Mouse (Mus musculus): ENCODE results near the gene Magix. TPM values are rescaled to one million over a fixed set of nuclear protein-coding genes. Genes with fewer than 3 reads are reported as not detected.

The Magix gene
- polyA plus RNA-seq (2012; rRNA removed): 0.29 and 0.52 TPM in 2 replicates

DNA sequence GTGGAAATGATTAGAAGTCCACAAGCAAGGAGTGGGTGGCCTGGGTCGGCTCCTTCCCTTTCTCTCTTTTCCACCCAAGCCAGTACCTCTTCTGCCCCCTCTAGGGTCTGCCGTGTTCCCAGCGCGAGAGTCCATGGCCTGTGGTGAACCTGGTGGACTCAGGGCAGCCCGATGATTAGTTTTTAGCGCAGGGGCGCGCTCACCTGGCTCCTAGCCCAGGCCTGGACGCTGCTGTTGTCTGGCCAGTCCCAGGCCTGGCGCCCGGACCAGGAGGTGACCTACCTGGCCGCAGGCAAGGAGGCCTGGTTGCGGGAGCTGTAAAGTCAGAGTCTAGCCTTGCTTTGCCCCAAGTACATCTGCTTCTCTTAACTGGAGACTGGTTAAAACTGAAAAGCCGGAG is at the start of gene Magix:
Gene Magix (minus strand): TSS at position 388 of the 400 bp plus-strand sequence.
- DNase-seq (ENCODE audit: low read depth in 1 of 2, low spot score in 2 of 2): no peak
- no peak for TF ChIP-seq CTCF (IDR thresholded peaks at IDR 0.05; ENCODE audit: extremely low read depth, insufficient read depth, insufficient read length, insufficient replicate concordance)
- no peak for TF ChIP-seq POLR2A (IDR thresholded peaks at IDR 0.05; ENCODE audit: low read depth, low read length)
- no peaks in the 10 kb centered on the region for H3K36me3 ChIP-seq (ENCODE audit: control insufficient read depth, insufficient read depth, low read length)
- no peaks in the 10 kb centered on the region; the same call in 1 of the 2 replicates for H3K4me1 ChIP-seq (ENCODE audit: control insufficient read depth, insufficient read depth, insufficient read length)
- WGBS: 79% methylated on average over 14 of the region's 14 CpGs
- H3K4me3 ChIP-seq (ENCODE audit: extremely low read depth, insufficient read depth, insufficient read length): no peak within 1 kb of the TSS
- no peak within 1 kb of the TSS for H3K27ac ChIP-seq (ENCODE audit: insufficient read depth, low read length)
- H3K27me3 ChIP-seq (ENCODE audit: control insufficient read depth, insufficient read depth, low read length): no peaks in the 10 kb centered on the region

- Histone ChIP-seq H3K4me1 (ENCODE audit: control insufficient read depth, insufficient read depth, insufficient read length) (no peaks in the 10 kb centered on the region), H3K4me3 (ENCODE audit: extremely low read depth, insufficient read depth, insufficient read length) (peak overlapping the region; percentile 59; the same call in 1 of the 2 replicates), H3K36me3 (ENCODE audit: control insufficient read depth, insufficient read depth, low read length) (peaks cover 6% of the 10 kb centered on the region), H3K27ac (ENCODE audit: insufficient read depth, low read length) (no peak overlapping the region), H3K27me3 (ENCODE audit: control insufficient read depth, insufficient read depth, low read length) (no peaks in the 10 kb centered on the region)
- no peak for TF ChIP-seq CTCF (IDR thresholded peaks at IDR 0.05; ENCODE audit: extremely low read depth, insufficient read depth, insufficient read length, insufficient replicate concordance)
- DNase-seq (ENCODE audit: low read depth in 1 of 2, low spot score in 2 of 2): no peak
- 47% methylated on average over 4 of the region's 4 CpGs for WGBS
Observed at GRCm38 (mm10) chrX:7728922-7729265, 47.8 kb upstream of the Magix start.

- DNase-seq (ENCODE audit: low read depth in 1 of 2, low spot score in 2 of 2): peak; percentile 70 to 73
- 23% methylated on average over 42 of the region's 42 CpGs for WGBS
- Histone ChIP-seq H3K36me3 (ENCODE audit: control insufficient read depth, insufficient read depth, low read length) (peaks cover 6% of the 10 kb centered on the region), H3K4me3 (ENCODE audit: extremely low read depth, insufficient read depth, insufficient read length) (peak within 1 kb of the TSS; percentile 59; the same call in 1 of the 2 replicates), H3K4me1 (ENCODE audit: control insufficient read depth, insufficient read depth, insufficient read length) (no peaks in the 10 kb centered on the region), H3K27me3 (ENCODE audit: control insufficient read depth, insufficient read depth, low read length) (no peaks in the 10 kb centered on the region), H3K27ac (ENCODE audit: insufficient read depth, low read length) (peak within 1 kb of the TSS; percentile 49)
- TF ChIP-seq CTCF (IDR thresholded peaks at IDR 0.05; ENCODE audit: extremely low read depth, insufficient read depth, insufficient read length, insufficient replicate concordance) (no peak), POLR2A (IDR thresholded peaks at IDR 0.05; ENCODE audit: low read depth, low read length) (peak; percentile 2; the same call in 1 of the 2 replicates)
Observed at GRCm38 (mm10) chrX:7728215-7728921, 47.3 kb upstream of the Magix start, which contains the start of gene Praf2. Praf2 (plus strand) TSS chrX:7728439.

DNA sequence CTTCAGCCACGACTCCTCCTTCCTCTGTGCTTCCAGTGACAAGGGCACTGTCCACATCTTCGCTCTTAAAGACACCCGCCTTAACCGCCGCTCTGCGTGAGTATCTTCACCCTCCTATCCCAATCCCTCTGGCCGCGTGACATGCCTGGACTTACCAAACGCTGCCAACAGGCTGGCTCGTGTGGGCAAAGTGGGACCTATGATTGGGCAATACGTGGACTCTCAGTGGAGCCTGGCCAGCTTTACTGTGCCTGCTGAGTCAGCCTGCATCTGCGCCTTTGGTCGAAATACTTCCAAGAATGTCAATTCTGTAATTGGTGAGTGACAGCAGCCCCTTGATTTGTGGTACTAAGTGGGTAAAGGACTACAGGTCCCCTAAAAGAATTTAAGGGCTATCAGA is 46.1 kb upstream of the Magix start:
- TF ChIP-seq CTCF (IDR thresholded peaks at IDR 0.05; ENCODE audit: extremely low read depth, insufficient read depth, insufficient read length, insufficient replicate concordance) (no peak), POLR2A (IDR thresholded peaks at IDR 0.05; ENCODE audit: low read depth, low read length) (no peak)
- no peaks in the 10 kb centered on the region for H3K27me3 ChIP-seq (ENCODE audit: control insufficient read depth, insufficient read depth, low read length)
- H3K4me1 ChIP-seq (ENCODE audit: control insufficient read depth, insufficient read depth, insufficient read length): no peaks in the 10 kb centered on the region
- H3K27ac ChIP-seq (ENCODE audit: insufficient read depth, low read length): no peak overlapping the region
- peaks cover 6% of the 10 kb centered on the region for H3K36me3 ChIP-seq (ENCODE audit: control insufficient read depth, insufficient read depth, low read length)
- no peak for DNase-seq (ENCODE audit: low read depth in 1 of 2, low spot score in 2 of 2)
- WGBS: 88% methylated on average over 13 of the region's 13 CpGs
- no peak overlapping the region for H3K4me3 ChIP-seq (ENCODE audit: extremely low read depth, insufficient read depth, insufficient read length)

- peaks cover 6% of the 10 kb centered on the region for H3K36me3 ChIP-seq (ENCODE audit: control insufficient read depth, insufficient read depth, low read length)
- 89% methylated on average over 12 of the region's 12 CpGs for WGBS
Observed at GRCm38 (mm10) chrX:7725841-7726240, 44.8 kb upstream of the Magix start.

DNA sequence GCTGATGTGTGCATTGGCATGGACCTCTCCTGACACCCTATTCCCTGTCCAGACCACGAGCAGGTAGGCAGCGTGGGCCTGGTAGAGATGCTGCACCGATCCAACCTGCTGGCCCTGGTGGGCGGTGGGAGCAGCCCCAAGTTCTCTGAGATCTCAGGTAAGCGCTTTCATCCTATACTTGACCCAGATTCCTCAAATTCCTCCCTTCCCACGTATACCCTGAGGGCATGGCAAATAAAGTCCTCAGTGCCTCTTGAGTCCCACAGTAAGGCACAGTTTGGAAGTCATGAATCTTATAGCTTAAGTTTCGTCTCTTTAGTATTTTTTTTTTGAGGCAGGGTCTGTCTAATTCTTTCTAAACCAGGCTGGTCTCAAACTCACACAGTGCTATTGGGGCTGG is 43.1 kb upstream of the Magix start:
- 85% methylated on average over 7 of the region's 7 CpGs for WGBS
- H3K4me1 ChIP-seq (ENCODE audit: control insufficient read depth, insufficient read depth, insufficient read length): no peaks in the 10 kb centered on the region
- no peak for DNase-seq (ENCODE audit: low read depth in 1 of 2, low spot score in 2 of 2)
- H3K4me3 ChIP-seq (ENCODE audit: extremely low read depth, insufficient read depth, insufficient read length): no peak overlapping the region
- no peak overlapping the region for H3K27ac ChIP-seq (ENCODE audit: insufficient read depth, low read length)
- TF ChIP-seq CTCF (IDR thresholded peaks at IDR 0.05; ENCODE audit: extremely low read depth, insufficient read depth, insufficient read length, insufficient replicate concordance) (no peak), POLR2A (IDR thresholded peaks at IDR 0.05; ENCODE audit: low read depth, low read length) (no peak)
- no peaks in the 10 kb centered on the region for H3K27me3 ChIP-seq (ENCODE audit: control insufficient read depth, insufficient read depth, low read length)
- H3K36me3 ChIP-seq (ENCODE audit: control insufficient read depth, insufficient read depth, low read length): peaks cover 6% of the 10 kb centered on the region

More at GRCm38 (mm10) chrX:7725841-7726240, 44.8 kb upstream of the Magix start:
- Histone ChIP-seq H3K4me3 (ENCODE audit: extremely low read depth, insufficient read depth, insufficient read length) (no peak overlapping the region), H3K4me1 (ENCODE audit: control insufficient read depth, insufficient read depth, insufficient read length) (no peaks in the 10 kb centered on the region), H3K27ac (ENCODE audit: insufficient read depth, low read length) (no peak overlapping the region), H3K27me3 (ENCODE audit: control insufficient read depth, insufficient read depth, low read length) (no peaks in the 10 kb centered on the region)
- TF ChIP-seq POLR2A (IDR thresholded peaks at IDR 0.05; ENCODE audit: low read depth, low read length) (no peak), CTCF (IDR thresholded peaks at IDR 0.05; ENCODE audit: extremely low read depth, insufficient read depth, insufficient read length, insufficient replicate concordance) (no peak)
- no peak for DNase-seq (ENCODE audit: low read depth in 1 of 2, low spot score in 2 of 2)

DNA sequence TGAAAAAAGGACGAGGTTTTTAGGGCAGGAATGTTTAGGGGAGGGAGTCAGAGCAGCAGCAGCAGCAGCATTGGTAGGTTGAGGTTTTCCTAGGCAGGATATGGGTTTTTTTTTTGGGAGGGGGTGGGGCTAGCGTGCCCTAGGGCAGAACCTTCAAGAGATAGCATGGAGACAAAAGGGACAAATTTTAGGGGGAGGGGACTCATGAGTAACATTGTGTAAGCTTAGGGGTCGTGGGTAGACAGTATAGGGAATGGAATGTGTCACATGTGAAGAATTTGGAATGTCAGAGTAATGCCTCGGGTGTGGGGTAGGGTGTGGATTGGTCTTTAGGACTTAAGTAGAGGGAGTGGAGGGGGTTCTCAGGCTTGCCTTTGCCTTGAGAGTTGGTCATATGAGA is 41.6 kb upstream of the Magix start:
- DNase-seq (ENCODE audit: low read depth in 1 of 2, low spot score in 2 of 2): no peak
- H3K4me1 ChIP-seq (ENCODE audit: control insufficient read depth, insufficient read depth, insufficient read length): no peaks in the 10 kb centered on the region
- peaks cover 6% of the 10 kb centered on the region for H3K36me3 ChIP-seq (ENCODE audit: control insufficient read depth, insufficient read depth, low read length)
- no peak overlapping the region for H3K27ac ChIP-seq (ENCODE audit: insufficient read depth, low read length)
- H3K27me3 ChIP-seq (ENCODE audit: control insufficient read depth, insufficient read depth, low read length): no peaks in the 10 kb centered on the region
- TF ChIP-seq CTCF (IDR thresholded peaks at IDR 0.05; ENCODE audit: extremely low read depth, insufficient read depth, insufficient read length, insufficient replicate concordance) (no peak), POLR2A (IDR thresholded peaks at IDR 0.05; ENCODE audit: low read depth, low read length) (no peak)
- H3K4me3 ChIP-seq (ENCODE audit: extremely low read depth, insufficient read depth, insufficient read length): peak overlapping the region; percentile 89
- WGBS: 23% methylated on average over 4 of the region's 4 CpGs

Data from spleen, adult 2 months (tissue).